Mouse (Mus musculus) midbrain, embryonic 13.5 days (tissue): ENCODE measurements around the gene Trp53rkb. TPM values are rescaled to one million over a fixed set of nuclear protein-coding genes. Genes with fewer than 3 reads are reported as not detected.
A peak's percentile ranks its signal among the peaks of the same experiment; 100 is the strongest.

ENCODE experiments used
- ATAC-seq: fragments of 200-750 bp; cut with Nextera tagmentation; 2 replicates; pipeline ENCODE4 v1.8.0; 2017; ENCODE audit warnings: mild to moderate bottlenecking, moderate TSS enrichment, moderate library complexity
- H3K27ac ChIP-seq: fragments of 300-500 bp; sonication (generic); 2 replicates; pipeline ENCODE4 v1.5.1; 2015; ENCODE audit warnings: inconsistent platforms, mild to moderate bottlenecking, moderate library complexity
- H3K27me3 ChIP-seq: fragments of 300-500 bp; sonication (generic); 2 replicates; pipeline ENCODE4 v1.6.1; 2015; ENCODE audit warnings: mild to moderate bottlenecking, inconsistent platforms
- H3K36me3 ChIP-seq: fragments of 300-500 bp; sonication (generic); 2 replicates; pipeline ENCODE4 v1.6.1; 2015; ENCODE audit warnings: mild to moderate bottlenecking, inconsistent platforms
- H3K4me1 ChIP-seq: fragments of 300-500 bp; sonication (generic); replicated peaks from 2 replicates; pipeline ENCODE4 v1.6.1; 2015; ENCODE audit warnings: inconsistent platforms
- H3K4me2 ChIP-seq: fragments of 300-500 bp; sonication (generic); replicated peaks from 2 replicates; pipeline ENCODE4 v1.6.1; 2015; ENCODE audit warnings: moderate library complexity, mild to moderate bottlenecking, inconsistent platforms
- H3K4me3 ChIP-seq: fragments of 300-500 bp; sonication (generic); replicated peaks from 2 replicates; pipeline ENCODE4 v1.5.1; 2015; ENCODE audit warnings: mild to moderate bottlenecking, inconsistent platforms
- H3K9ac ChIP-seq: fragments of 300-500 bp; sonication (generic); replicated peaks from 2 replicates; pipeline ENCODE4 v1.6.1; 2015; ENCODE audit warnings: mild to moderate bottlenecking, inconsistent platforms
- H3K9me3 ChIP-seq: fragments of 300-500 bp; sonication (generic); 2 replicates; pipeline ENCODE4 v1.6.1; 2016; ENCODE audit warnings: mild to moderate bottlenecking, inconsistent platforms
- WGBS: fragments of 180-500 bp; shearing (Covaris S2); methylation state at CpG from one replicate; pipeline ENCODE4 v1.1.7; 2015; 5-methylcytosine and 5-hydroxymethylcytosine counted together
- polyA plus RNA-seq: library from polyadenylated mRNA; unstranded; fragments of >200 nt; fragmentation: Nextera tagmentation; extraction: Ambion mirVana; gene quantifications from 2 replicates; pipeline ENCODE4 v1.2.1, GENCODE M21; 2015

The Trp53rkb gene
- polyA plus RNA-seq, 1 experiment from 2014 or later, result 11.1 TPM

GRCm38 (mm10) chr2:166800473-166800857 lies 8.1 kb downstream of the Trp53rkb start:
- Histone ChIP-seq H3K4me3 (no peak overlapping the region), H3K27ac (no peak overlapping the region), H3K27me3 (no peaks in the 10 kb centered on the region), H3K9ac (no peak overlapping the region), H3K9me3 (no peaks in the 10 kb centered on the region), H3K36me3 (peaks cover 30% of the 10 kb centered on the region), H3K4me1 (no peaks in the 10 kb centered on the region), H3K4me2 (no peak overlapping the region)
- no peak for ATAC-seq
- WGBS, result 90% methylated on average over 7 of the region's 7 CpGs

- WGBS, result 79% methylated on average over 2 of the region's 2 CpGs
- peaks cover 8% of the 10 kb centered on the region for H3K4me1 ChIP-seq
- no peaks in the 10 kb centered on the region for H3K27me3 ChIP-seq
- no peak overlapping the region for H3K4me3 ChIP-seq
- no peaks in the 10 kb centered on the region for H3K9me3 ChIP-seq
- ATAC-seq, result no peak
- peaks cover 23% of the 10 kb centered on the region for H3K36me3 ChIP-seq
- no peak overlapping the region for H3K4me2 ChIP-seq
- H3K27ac ChIP-seq, result no peak overlapping the region
- no peak overlapping the region for H3K9ac ChIP-seq
Observed at GRCm38 (mm10) chr2:166801436-166801835, 9.1 kb downstream of the Trp53rkb start.

- peaks cover 13% of the 10 kb centered on the region for H3K4me1 ChIP-seq
- H3K9ac ChIP-seq, result no peak overlapping the region
- 90% methylated on average over 3 of the region's 3 CpGs for WGBS
- H3K27me3 ChIP-seq, result no peaks in the 10 kb centered on the region
- H3K9me3 ChIP-seq, result no peaks in the 10 kb centered on the region
- ATAC-seq, result no peak
- H3K27ac ChIP-seq, result no peak overlapping the region
- H3K4me2 ChIP-seq, result no peak overlapping the region
- H3K4me3 ChIP-seq, result no peak overlapping the region
- H3K36me3 ChIP-seq, result peaks cover 4% of the 10 kb centered on the region
Observed at GRCm38 (mm10) chr2:166803298-166803697, 11.0 kb downstream of the Trp53rkb start.

GRCm38 (mm10) chr2:166805250-166806172 lies 13.2 kb downstream of the Trp53rkb start, which contains the start of gene Arfgef2:
TSS of gene Arfgef2 (plus strand) at chr2:166805588.
- peak within 1 kb of the TSS; percentile 91 for H3K4me2 ChIP-seq
- H3K36me3 ChIP-seq, result no peaks in the 10 kb centered on the region
- no peaks in the 10 kb centered on the region for H3K27me3 ChIP-seq
- no peaks in the 10 kb centered on the region for H3K9me3 ChIP-seq
- under 1% methylated on average over 76 of the region's 76 CpGs for WGBS
- ATAC-seq, result peak; percentile 88
- peak within 1 kb of the TSS; percentile 82 for H3K9ac ChIP-seq
- peaks cover 13% of the 10 kb centered on the region for H3K4me1 ChIP-seq
- peak within 1 kb of the TSS; percentile 78 for H3K4me3 ChIP-seq
- peak within 1 kb of the TSS; percentile 68 for H3K27ac ChIP-seq

GRCm38 (mm10) chr2:166806173-166806705 lies 13.9 kb downstream of the Trp53rkb start:
- 26% methylated on average over 14 of the region's 14 CpGs for WGBS
- peak overlapping the region; percentile 91 for H3K4me2 ChIP-seq
- peak overlapping the region; percentile 82 for H3K9ac ChIP-seq
- H3K9me3 ChIP-seq, result no peaks in the 10 kb centered on the region
- peaks cover 13% of the 10 kb centered on the region for H3K4me1 ChIP-seq
- no peak for ATAC-seq
- peak overlapping the region; percentile 78 for H3K4me3 ChIP-seq
- no peaks in the 10 kb centered on the region for H3K36me3 ChIP-seq
- H3K27me3 ChIP-seq, result no peaks in the 10 kb centered on the region
- no peak overlapping the region for H3K27ac ChIP-seq

- H3K9ac ChIP-seq, result no peak overlapping the region
- H3K4me2 ChIP-seq, result no peak overlapping the region
- H3K4me1 ChIP-seq, result peaks cover 13% of the 10 kb centered on the region
- no peak for ATAC-seq
- 81% methylated on average over 6 of the region's 6 CpGs for WGBS
- H3K27me3 ChIP-seq, result no peaks in the 10 kb centered on the region
- no peaks in the 10 kb centered on the region for H3K36me3 ChIP-seq
- no peak overlapping the region for H3K27ac ChIP-seq
- no peaks in the 10 kb centered on the region for H3K9me3 ChIP-seq
- H3K4me3 ChIP-seq, result 0 out of 2 replicates have a peak overlapping the region, but pooled peaks have one; percentile 78
Observed at GRCm38 (mm10) chr2:166806813-166807212, 14.5 kb downstream of the Trp53rkb start.

GRCm38 (mm10) chr2:166809499-166809898 lies 17.2 kb downstream of the Trp53rkb start:
- Histone ChIP-seq H3K27ac (no peak overlapping the region), H3K4me2 (no peak overlapping the region), H3K27me3 (no peaks in the 10 kb centered on the region), H3K9me3 (no peaks in the 10 kb centered on the region), H3K9ac (no peak overlapping the region), H3K36me3 (no peaks in the 10 kb centered on the region), H3K4me3 (no peak overlapping the region), H3K4me1 (peaks cover 13% of the 10 kb centered on the region)
- 88% methylated on average over 5 of the region's 5 CpGs for WGBS
- no peak for ATAC-seq

GRCm38 (mm10) chr2:166810821-166811220 lies 18.5 kb downstream of the Trp53rkb start:
- H3K9me3 ChIP-seq, result no peaks in the 10 kb centered on the region
- no peaks in the 10 kb centered on the region for H3K27me3 ChIP-seq
- H3K4me3 ChIP-seq, result no peak overlapping the region
- 83% methylated on average over 10 of the region's 10 CpGs for WGBS
- H3K4me2 ChIP-seq, result no peak overlapping the region
- ATAC-seq, result no peak
- H3K9ac ChIP-seq, result no peak overlapping the region
- no peak overlapping the region for H3K27ac ChIP-seq
- H3K36me3 ChIP-seq, result no peaks in the 10 kb centered on the region
- H3K4me1 ChIP-seq, result peaks cover 11% of the 10 kb centered on the region

- Histone ChIP-seq H3K27me3 (no peaks in the 10 kb centered on the region), H3K27ac (no peak overlapping the region), H3K4me3 (no peak overlapping the region), H3K4me1 (peaks cover 4% of the 10 kb centered on the region; the same call in 1 of the 2 replicates), H3K9me3 (no peaks in the 10 kb centered on the region), H3K9ac (no peak overlapping the region), H3K4me2 (no peak overlapping the region), H3K36me3 (peaks cover 5% of the 10 kb centered on the region; the same call in 1 of the 2 replicates)
- WGBS, result 81% methylated on average over 9 of the region's 9 CpGs
- no peak for ATAC-seq
Observed at GRCm38 (mm10) chr2:166818463-166819143, 26.3 kb downstream of the Trp53rkb start.

- no peaks in the 10 kb centered on the region for H3K9me3 ChIP-seq
- no peak for ATAC-seq
- WGBS, result 94% methylated on average over 8 of the region's 8 CpGs
- H3K27ac ChIP-seq, result no peak overlapping the region
- no peak overlapping the region for H3K4me2 ChIP-seq
- no peak overlapping the region for H3K4me3 ChIP-seq
- H3K9ac ChIP-seq, result no peak overlapping the region
- no peaks in the 10 kb centered on the region for H3K27me3 ChIP-seq
- peaks cover 5% of the 10 kb centered on the region; the same call in 1 of the 2 replicates for H3K36me3 ChIP-seq
- H3K4me1 ChIP-seq, result peaks cover 4% of the 10 kb centered on the region; the same call in 1 of the 2 replicates
Observed at GRCm38 (mm10) chr2:166819849-166820248, 27.5 kb downstream of the Trp53rkb start.

- H3K4me3 ChIP-seq, result no peak overlapping the region
- H3K4me2 ChIP-seq, result no peak overlapping the region
- H3K9ac ChIP-seq, result no peak overlapping the region
- ATAC-seq, result no peak
- H3K9me3 ChIP-seq, result no peaks in the 10 kb centered on the region
- 81% methylated on average over 2 of the region's 2 CpGs for WGBS
- peaks cover 5% of the 10 kb centered on the region; the same call in 1 of the 2 replicates for H3K36me3 ChIP-seq
- H3K27me3 ChIP-seq, result no peaks in the 10 kb centered on the region
- H3K4me1 ChIP-seq, result peaks cover 4% of the 10 kb centered on the region; the same call in 1 of the 2 replicates
- H3K27ac ChIP-seq, result no peak overlapping the region
Observed at GRCm38 (mm10) chr2:166820844-166821243, 28.5 kb downstream of the Trp53rkb start.

- no peak overlapping the region for H3K4me2 ChIP-seq
- 98% methylated on average over 3 of the region's 3 CpGs for WGBS
Observed at GRCm38 (mm10) chr2:166821406-166821805, 29.1 kb downstream of the Trp53rkb start.

More at GRCm38 (mm10) chr2:166821406-166821805, 29.1 kb downstream of the Trp53rkb start:
- Histone ChIP-seq H3K9me3 (no peaks in the 10 kb centered on the region), H3K27me3 (no peaks in the 10 kb centered on the region), H3K9ac (no peak overlapping the region), H3K4me3 (no peak overlapping the region), H3K36me3 (peaks cover 5% of the 10 kb centered on the region; the same call in 1 of the 2 replicates), H3K4me1 (peaks cover 4% of the 10 kb centered on the region; the same call in 1 of the 2 replicates), H3K27ac (no peak overlapping the region)
- ATAC-seq, result no peak
